Mouse (Mus musculus): ENCODE measurements around the gene Nsd1. TPM values are rescaled to one million over a fixed set of nuclear protein-coding genes. Genes with fewer than 3 reads are reported as not detected.
"Not testable (repeated sequence)": the region's sequence is repeated elsewhere in the genome, so short reads cannot be mapped to it uniquely, and the experiment has no call there.

Gene Nsd1
- polyA plus RNA-seq, 1 experiment from 2014 or later, result 70.7 TPM

- H3K9me3 ChIP-seq (replicated peaks), result no peaks in the 10 kb centered on the region
- 65% methylated on average over 4 of the region's 4 CpGs for WGBS
- H3K4me3 ChIP-seq, result no peak overlapping the region
- no peaks in the 10 kb centered on the region for H3K27me3 ChIP-seq (ENCODE audit: low read depth, poor library complexity, severe bottlenecking)
- no peak for DNase-seq (ENCODE audit: low spot score)
- H3K4me1 ChIP-seq, result peaks cover 19% of the 10 kb centered on the region
- peak overlapping the region; percentile 49; the same call in 1 of the 2 replicates for H3K27ac ChIP-seq (replicated peaks)
- no peaks in the 10 kb centered on the region for H3K36me3 ChIP-seq
Measured at GRCm38 (mm10) chr13:55177903-55178496, 31.6 kb upstream of the Nsd1 start.

- Histone ChIP-seq H3K36me3 (no peaks in the 10 kb centered on the region), H3K27me3 (ENCODE audit: low read depth, poor library complexity, severe bottlenecking) (no peaks in the 10 kb centered on the region), H3K27ac (replicated peaks) (0 out of 2 replicates have a peak overlapping the region, but pooled peaks have one; percentile 49), H3K9me3 (replicated peaks) (no peaks in the 10 kb centered on the region), H3K4me3 (no peak overlapping the region), H3K4me1 (peaks cover 19% of the 10 kb centered on the region)
- 34% methylated on average over 2 of the region's 2 CpGs for WGBS
- peak; percentile 75 for DNase-seq (ENCODE audit: low spot score)
Measured at GRCm38 (mm10) chr13:55178556-55178955, 31.0 kb upstream of the Nsd1 start.

GRCm38 (mm10) chr13:55179591-55179990 is 30.0 kb upstream of the Nsd1 start:
- Histone ChIP-seq H3K4me3 (no peak overlapping the region), H3K27me3 (ENCODE audit: low read depth, poor library complexity, severe bottlenecking) (no peaks in the 10 kb centered on the region), H3K9me3 (replicated peaks) (no peaks in the 10 kb centered on the region), H3K36me3 (no peaks in the 10 kb centered on the region), H3K27ac (replicated peaks) (no peak overlapping the region), H3K4me1 (peaks cover 13% of the 10 kb centered on the region)
- 95% methylated on average over 3 of the region's 3 CpGs for WGBS
- no peak for DNase-seq (ENCODE audit: low spot score)

GRCm38 (mm10) chr13:55181786-55182172 is 27.8 kb upstream of the Nsd1 start:
- Histone ChIP-seq H3K27ac (replicated peaks) (no peak overlapping the region), H3K4me1 (peaks cover 11% of the 10 kb centered on the region), H3K27me3 (ENCODE audit: low read depth, poor library complexity, severe bottlenecking) (no peaks in the 10 kb centered on the region), H3K36me3 (no peaks in the 10 kb centered on the region), H3K4me3 (peak overlapping the region; percentile 50; the same call in 1 of the 2 replicates), H3K9me3 (replicated peaks) (no peaks in the 10 kb centered on the region)
- DNase-seq (ENCODE audit: low spot score), result no peak
- WGBS, result 76% methylated on average over 2 of the region's 2 CpGs

- Histone ChIP-seq H3K4me3 (peak overlapping the region; percentile 50), H3K27ac (replicated peaks) (peak overlapping the region; percentile 83), H3K27me3 (ENCODE audit: low read depth, poor library complexity, severe bottlenecking) (no peaks in the 10 kb centered on the region), H3K9me3 (replicated peaks) (no peaks in the 10 kb centered on the region), H3K4me1 (peaks cover 11% of the 10 kb centered on the region), H3K36me3 (no peaks in the 10 kb centered on the region)
- WGBS, result 4% methylated on average over 23 of the region's 23 CpGs
- DNase-seq (ENCODE audit: low spot score), result peak; percentile 77
Measured at GRCm38 (mm10) chr13:55182173-55182894, 27.2 kb upstream of the Nsd1 start.

GRCm38 (mm10) chr13:55183382-55183781 is 26.2 kb upstream of the Nsd1 start:
- DNase-seq (ENCODE audit: low spot score), result no peak
- Histone ChIP-seq H3K27me3 (ENCODE audit: low read depth, poor library complexity, severe bottlenecking) (no peaks in the 10 kb centered on the region), H3K9me3 (replicated peaks) (no peaks in the 10 kb centered on the region), H3K36me3 (no peaks in the 10 kb centered on the region), H3K27ac (replicated peaks) (no peak overlapping the region), H3K4me3 (no peak overlapping the region), H3K4me1 (peaks cover 7% of the 10 kb centered on the region)
- WGBS, result 82% methylated on average over 6 of the region's 6 CpGs

- not testable (repeated sequence) for H3K36me3 ChIP-seq; DNase-seq (ENCODE audit: low spot score); H3K9me3 ChIP-seq (replicated peaks); H3K4me3 ChIP-seq; H3K27me3 ChIP-seq (ENCODE audit: low read depth, poor library complexity, severe bottlenecking); H3K27ac ChIP-seq (replicated peaks)
- WGBS, result 63% methylated on average over 6 of the region's 9 CpGs
- peaks cover 26% of the 10 kb centered on the region for H3K4me1 ChIP-seq
Measured at GRCm38 (mm10) chr13:55187062-55187461, 22.5 kb upstream of the Nsd1 start.

- H3K36me3 ChIP-seq, result no peaks in the 10 kb centered on the region
- 3% methylated on average over 12 of the region's 12 CpGs for WGBS
- H3K9me3 ChIP-seq (replicated peaks), result no peaks in the 10 kb centered on the region
- peak overlapping the region; percentile 56 for H3K4me3 ChIP-seq
- H3K27ac ChIP-seq (replicated peaks), result peak overlapping the region; percentile 95
- H3K4me1 ChIP-seq, result peaks cover 21% of the 10 kb centered on the region
- H3K27me3 ChIP-seq (ENCODE audit: low read depth, poor library complexity, severe bottlenecking), result no peaks in the 10 kb centered on the region
- DNase-seq (ENCODE audit: low spot score), result peak; percentile 58
Measured at GRCm38 (mm10) chr13:55189531-55190107, 20.0 kb upstream of the Nsd1 start.

GRCm38 (mm10) chr13:55190121-55190868 is 19.3 kb upstream of the Nsd1 start:
- WGBS, result 4% methylated on average over 34 of the region's 34 CpGs
- H3K27me3 ChIP-seq (ENCODE audit: low read depth, poor library complexity, severe bottlenecking), result no peaks in the 10 kb centered on the region
- peaks cover 21% of the 10 kb centered on the region for H3K4me1 ChIP-seq
- H3K9me3 ChIP-seq (replicated peaks), result no peaks in the 10 kb centered on the region
- H3K36me3 ChIP-seq, result no peaks in the 10 kb centered on the region
- H3K27ac ChIP-seq (replicated peaks), result peak overlapping the region; percentile 95
- peak; percentile 98 for DNase-seq (ENCODE audit: low spot score)
- peak overlapping the region; percentile 56 for H3K4me3 ChIP-seq

GRCm38 (mm10) chr13:55191535-55191934 is 18.0 kb upstream of the Nsd1 start:
- DNase-seq (ENCODE audit: low spot score), result no peak
- H3K27ac ChIP-seq (replicated peaks), result no peak overlapping the region
- H3K4me3 ChIP-seq, result no peak overlapping the region
- no peaks in the 10 kb centered on the region for H3K36me3 ChIP-seq
- H3K4me1 ChIP-seq, result peaks cover 21% of the 10 kb centered on the region
- H3K9me3 ChIP-seq (replicated peaks), result no peaks in the 10 kb centered on the region
- 84% methylated on average over 5 of the region's 5 CpGs for WGBS
- H3K27me3 ChIP-seq (ENCODE audit: low read depth, poor library complexity, severe bottlenecking), result no peaks in the 10 kb centered on the region

- not testable (repeated sequence) for H3K4me3 ChIP-seq; H3K27ac ChIP-seq (replicated peaks); H3K27me3 ChIP-seq (ENCODE audit: low read depth, poor library complexity, severe bottlenecking); H3K4me1 ChIP-seq; H3K36me3 ChIP-seq; DNase-seq (ENCODE audit: low spot score); H3K9me3 ChIP-seq (replicated peaks)
- WGBS, result 86% methylated on average over 4 of the region's 4 CpGs
Measured at GRCm38 (mm10) chr13:55202758-55203157, 6.8 kb upstream of the Nsd1 start.

GRCm38 (mm10) chr13:55203740-55204139 is 5.8 kb upstream of the Nsd1 start:
- Histone ChIP-seq H3K27ac (replicated peaks) (no peak overlapping the region), H3K36me3 (no peaks in the 10 kb centered on the region), H3K4me3 (no peak overlapping the region), H3K27me3 (ENCODE audit: low read depth, poor library complexity, severe bottlenecking) (no peaks in the 10 kb centered on the region), H3K4me1 (no peaks in the 10 kb centered on the region), H3K9me3 (replicated peaks) (no peaks in the 10 kb centered on the region)
- no peak for DNase-seq (ENCODE audit: low spot score)
- 86% methylated on average over 9 of the region's 9 CpGs for WGBS

Measured in midbrain, embryonic 10.5 days (tissue).